Mouse (Mus musculus): Measurements from ENCODE around the gene Tbc1d17. TPM values are rescaled to one million over a fixed set of nuclear protein-coding genes. Genes with fewer than 3 reads are reported as not detected.

Gene Tbc1d17
- polyA plus RNA-seq, 1 experiment from 2014 or later: 61.2 TPM

GRCm38 (mm10) chr7:44860576-44861428 is 11.9 kb upstream of the Tbc1d17 start:
- ATAC-seq (ENCODE audit: insufficient number of reproducible peaks, low FRiP score): no peak
- Histone ChIP-seq H3K4me3 (no peak overlapping the region), H3K9me3 (replicated peaks) (no peaks in the 10 kb centered on the region), H3K4me2 (no peak overlapping the region), H3K36me3 (peaks cover 52% of the 10 kb centered on the region), H3K9ac (no peak overlapping the region), H3K27ac (ENCODE audit: poor library complexity, severe bottlenecking) (no peak overlapping the region), H3K4me1 (replicated peaks) (peaks cover 53% of the 10 kb centered on the region), H3K27me3 (replicated peaks) (no peaks in the 10 kb centered on the region)
- WGBS: 62% methylated on average over 22 of the region's 22 CpGs

- no peak overlapping the region for H3K4me3 ChIP-seq
- H3K36me3 ChIP-seq: peaks cover 45% of the 10 kb centered on the region
- no peak overlapping the region for H3K9ac ChIP-seq
- no peak overlapping the region for H3K27ac ChIP-seq (ENCODE audit: poor library complexity, severe bottlenecking)
- no peaks in the 10 kb centered on the region for H3K27me3 ChIP-seq (replicated peaks)
- no peak for ATAC-seq (ENCODE audit: insufficient number of reproducible peaks, low FRiP score)
- H3K9me3 ChIP-seq (replicated peaks): no peaks in the 10 kb centered on the region
- no peak overlapping the region for H3K4me2 ChIP-seq
- peaks cover 53% of the 10 kb centered on the region for H3K4me1 ChIP-seq (replicated peaks)
- WGBS: 90% methylated on average over 11 of the region's 11 CpGs
Observed at GRCm38 (mm10) chr7:44859896-44860295, 11.0 kb upstream of the Tbc1d17 start.

DNA sequence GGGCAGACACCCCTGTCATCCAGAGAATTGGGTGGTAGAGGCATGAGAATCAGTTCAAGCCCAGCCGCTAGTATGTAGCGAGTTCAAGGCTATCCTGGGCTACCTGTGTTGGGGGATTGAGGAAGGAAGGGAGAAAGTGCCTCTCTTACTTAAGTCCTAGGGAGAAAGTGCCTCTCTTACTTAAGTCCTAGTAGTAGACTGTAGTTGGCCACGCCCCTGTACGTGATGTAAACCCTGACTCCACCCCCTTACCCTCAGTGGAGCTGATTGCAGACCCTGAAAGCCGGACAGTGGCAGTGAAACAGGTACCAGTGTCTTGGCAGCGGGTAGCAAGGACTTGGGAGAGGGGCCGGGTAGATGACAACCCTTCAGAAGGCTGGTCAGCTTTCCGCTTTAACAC is 9.0 kb upstream of the Tbc1d17 start:
- WGBS: 24% methylated on average over 8 of the region's 8 CpGs
- peaks cover 30% of the 10 kb centered on the region for H3K36me3 ChIP-seq
- peak overlapping the region; percentile 66 for H3K4me3 ChIP-seq
- H3K4me2 ChIP-seq: peak overlapping the region; percentile 95
- H3K4me1 ChIP-seq (replicated peaks): peaks cover 56% of the 10 kb centered on the region
- no peaks in the 10 kb centered on the region for H3K9me3 ChIP-seq (replicated peaks)
- ATAC-seq (ENCODE audit: insufficient number of reproducible peaks, low FRiP score): no peak
- peak overlapping the region; percentile 86; the same call in 1 of the 2 replicates for H3K27ac ChIP-seq (ENCODE audit: poor library complexity, severe bottlenecking)
- H3K9ac ChIP-seq: peak overlapping the region; percentile 82
- no peaks in the 10 kb centered on the region for H3K27me3 ChIP-seq (replicated peaks)

DNA sequence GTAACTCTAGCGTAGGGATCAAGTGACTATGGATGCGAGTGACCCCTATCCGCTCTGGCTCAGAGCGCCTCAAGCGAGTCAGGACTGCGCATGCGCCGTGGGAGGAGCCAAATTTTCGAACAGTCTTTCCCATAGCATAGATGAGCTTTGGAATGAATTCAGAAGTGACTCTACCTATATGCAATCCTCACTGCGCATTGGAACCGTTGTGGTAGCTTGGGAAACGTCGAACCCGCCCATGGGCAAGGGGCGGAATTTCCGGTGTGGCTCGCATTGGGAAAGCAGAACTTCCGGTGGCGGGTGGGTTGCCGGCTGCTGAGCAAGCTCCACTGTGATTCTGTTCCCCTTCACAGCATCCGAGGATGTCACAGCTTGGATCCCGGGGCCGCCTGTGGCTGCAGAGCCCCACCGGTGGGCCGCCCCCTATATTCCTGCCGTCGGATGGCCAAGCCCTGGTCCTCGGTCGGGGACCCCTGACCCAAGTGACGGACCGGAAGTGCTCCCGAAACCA is 8.2 kb upstream of the Tbc1d17 start, which contains the start of gene Pnkp:
Gene Pnkp (plus strand): TSS at position 98 of the 511 bp plus-strand sequence.
- Histone ChIP-seq H3K27me3 (replicated peaks) (no peaks in the 10 kb centered on the region), H3K36me3 (peaks cover 29% of the 10 kb centered on the region), H3K4me2 (peak within 1 kb of the TSS; percentile 95), H3K4me1 (replicated peaks) (peaks cover 63% of the 10 kb centered on the region), H3K9me3 (replicated peaks) (no peaks in the 10 kb centered on the region), H3K9ac (peak within 1 kb of the TSS; percentile 82), H3K27ac (ENCODE audit: poor library complexity, severe bottlenecking) (peak within 1 kb of the TSS; percentile 86), H3K4me3 (peak within 1 kb of the TSS; percentile 66)
- WGBS: under 1% methylated on average over 32 of the region's 32 CpGs
- peak; percentile 31; the same call in 1 of the 2 replicates for ATAC-seq (ENCODE audit: insufficient number of reproducible peaks, low FRiP score)

- no peaks in the 10 kb centered on the region for H3K27me3 ChIP-seq (replicated peaks)
- H3K4me2 ChIP-seq: peak overlapping the region; percentile 95
- peaks cover 29% of the 10 kb centered on the region for H3K36me3 ChIP-seq
- no peak overlapping the region; the same call in 1 of the 2 replicates for H3K9ac ChIP-seq
- peak overlapping the region; percentile 66 for H3K4me3 ChIP-seq
- 57% methylated on average over 9 of the region's 9 CpGs for WGBS
- peaks cover 67% of the 10 kb centered on the region for H3K4me1 ChIP-seq (replicated peaks)
- H3K9me3 ChIP-seq (replicated peaks): no peaks in the 10 kb centered on the region
- peak overlapping the region; percentile 86 for H3K27ac ChIP-seq (ENCODE audit: poor library complexity, severe bottlenecking)
- no peak for ATAC-seq (ENCODE audit: insufficient number of reproducible peaks, low FRiP score)
Observed at GRCm38 (mm10) chr7:44856265-44856916, 7.5 kb upstream of the Tbc1d17 start.

DNA sequence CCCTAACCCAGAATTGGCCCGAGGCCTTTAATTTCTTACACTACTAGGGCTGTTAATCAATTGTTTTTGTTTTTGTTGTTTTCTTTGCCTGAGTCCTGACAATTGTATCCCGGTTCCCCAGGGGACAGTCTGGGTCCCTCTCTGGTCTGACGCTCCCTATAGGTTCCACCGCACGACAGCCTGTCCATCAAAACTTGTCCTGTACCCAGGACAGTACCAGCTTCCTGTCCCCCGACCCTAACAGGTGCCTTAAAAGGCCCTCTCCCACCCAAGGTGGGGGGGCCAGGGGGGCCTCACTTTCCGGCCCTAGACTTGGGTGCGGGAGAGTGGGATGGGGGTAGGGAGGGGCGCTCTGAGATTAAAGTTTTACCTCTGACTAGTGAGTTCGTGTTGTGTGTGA is 6.2 kb upstream of the Tbc1d17 start:
- H3K9ac ChIP-seq: peak overlapping the region; percentile 77
- ATAC-seq (ENCODE audit: insufficient number of reproducible peaks, low FRiP score): no peak
- 46% methylated on average over 10 of the region's 10 CpGs for WGBS
- peak overlapping the region; percentile 52 for H3K4me3 ChIP-seq
- H3K9me3 ChIP-seq (replicated peaks): no peaks in the 10 kb centered on the region
- peak overlapping the region; percentile 82 for H3K4me2 ChIP-seq
- H3K27me3 ChIP-seq (replicated peaks): no peaks in the 10 kb centered on the region
- H3K27ac ChIP-seq (ENCODE audit: poor library complexity, severe bottlenecking): peak overlapping the region; percentile 97
- H3K36me3 ChIP-seq: peaks cover 25% of the 10 kb centered on the region
- peaks cover 70% of the 10 kb centered on the region for H3K4me1 ChIP-seq (replicated peaks)

DNA sequence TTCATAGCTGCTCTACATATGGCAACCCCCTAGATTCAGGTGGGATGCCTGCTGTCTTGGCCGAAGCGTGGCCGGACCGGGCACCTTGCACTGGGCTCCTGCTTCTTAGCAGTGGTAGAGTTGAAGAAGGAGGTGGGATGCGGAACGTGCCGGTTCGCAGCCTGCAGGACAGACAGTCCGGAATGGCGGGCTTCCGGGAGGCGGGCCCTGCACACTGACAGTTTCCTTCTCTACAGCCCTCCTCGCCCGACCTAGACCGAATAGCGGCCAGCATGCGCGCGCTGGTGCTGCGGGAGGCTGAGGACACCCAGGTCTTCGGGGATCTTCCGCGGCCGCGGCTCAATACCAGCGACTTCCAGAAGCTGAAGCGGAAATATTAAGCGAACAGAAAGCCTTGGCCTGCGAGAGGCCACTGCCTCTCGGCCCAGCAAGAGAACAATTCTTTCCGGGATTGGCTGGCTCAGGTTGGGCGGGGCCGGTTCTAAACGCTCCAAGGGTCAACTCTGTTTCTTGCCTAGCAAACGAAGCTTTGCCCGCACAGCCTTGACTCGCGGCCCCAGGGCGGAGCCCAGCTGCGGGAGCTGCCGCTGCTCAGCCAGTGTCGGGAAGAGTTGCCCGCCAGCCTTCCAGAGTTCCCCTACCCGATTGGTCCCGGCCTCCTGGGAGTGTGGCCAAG is 5.6 kb upstream of the Tbc1d17 start:
- H3K9ac ChIP-seq: peak overlapping the region; percentile 77

GRCm38 (mm10) chr7:44853596-44854355 is 4.9 kb upstream of the Tbc1d17 start:
- H3K4me1 ChIP-seq (replicated peaks): peaks cover 70% of the 10 kb centered on the region
- no peaks in the 10 kb centered on the region for H3K9me3 ChIP-seq (replicated peaks)
- peaks cover 21% of the 10 kb centered on the region for H3K36me3 ChIP-seq
- no peaks in the 10 kb centered on the region for H3K27me3 ChIP-seq (replicated peaks)
- ATAC-seq (ENCODE audit: insufficient number of reproducible peaks, low FRiP score): peak; percentile 13
- peak overlapping the region; percentile 97 for H3K27ac ChIP-seq (ENCODE audit: poor library complexity, severe bottlenecking)
- H3K4me2 ChIP-seq: peak overlapping the region; percentile 82
- H3K9ac ChIP-seq: peak overlapping the region; percentile 77
- H3K4me3 ChIP-seq: peak overlapping the region; percentile 52
- WGBS: 33% methylated on average over 26 of the region's 26 CpGs

More for the DNA sequence above, 5.6 kb upstream of the Tbc1d17 start:
- ATAC-seq (ENCODE audit: insufficient number of reproducible peaks, low FRiP score): peak; percentile 64
- H3K4me3 ChIP-seq: peak overlapping the region; percentile 52
- peaks cover 70% of the 10 kb centered on the region for H3K4me1 ChIP-seq (replicated peaks)
- peak overlapping the region; percentile 82 for H3K4me2 ChIP-seq
- no peaks in the 10 kb centered on the region for H3K9me3 ChIP-seq (replicated peaks)
- WGBS: under 1% methylated on average over 45 of the region's 45 CpGs
- H3K36me3 ChIP-seq: peaks cover 21% of the 10 kb centered on the region
- no peaks in the 10 kb centered on the region for H3K27me3 ChIP-seq (replicated peaks)
- peak overlapping the region; percentile 97 for H3K27ac ChIP-seq (ENCODE audit: poor library complexity, severe bottlenecking)

GRCm38 (mm10) chr7:44853065-44853464 is 4.2 kb upstream of the Tbc1d17 start:
- Histone ChIP-seq H3K4me3 (no peak overlapping the region), H3K27me3 (replicated peaks) (no peaks in the 10 kb centered on the region), H3K9me3 (replicated peaks) (no peaks in the 10 kb centered on the region), H3K9ac (no peak overlapping the region), H3K4me2 (no peak overlapping the region; the same call in 1 of the 2 replicates), H3K36me3 (peaks cover 21% of the 10 kb centered on the region), H3K27ac (ENCODE audit: poor library complexity, severe bottlenecking) (no peak overlapping the region), H3K4me1 (replicated peaks) (peaks cover 66% of the 10 kb centered on the region)
- 93% methylated on average over 2 of the region's 2 CpGs for whole genome bisulfite sequencing
- no peak for ATAC-seq (ENCODE audit: insufficient number of reproducible peaks, low FRiP score)

DNA sequence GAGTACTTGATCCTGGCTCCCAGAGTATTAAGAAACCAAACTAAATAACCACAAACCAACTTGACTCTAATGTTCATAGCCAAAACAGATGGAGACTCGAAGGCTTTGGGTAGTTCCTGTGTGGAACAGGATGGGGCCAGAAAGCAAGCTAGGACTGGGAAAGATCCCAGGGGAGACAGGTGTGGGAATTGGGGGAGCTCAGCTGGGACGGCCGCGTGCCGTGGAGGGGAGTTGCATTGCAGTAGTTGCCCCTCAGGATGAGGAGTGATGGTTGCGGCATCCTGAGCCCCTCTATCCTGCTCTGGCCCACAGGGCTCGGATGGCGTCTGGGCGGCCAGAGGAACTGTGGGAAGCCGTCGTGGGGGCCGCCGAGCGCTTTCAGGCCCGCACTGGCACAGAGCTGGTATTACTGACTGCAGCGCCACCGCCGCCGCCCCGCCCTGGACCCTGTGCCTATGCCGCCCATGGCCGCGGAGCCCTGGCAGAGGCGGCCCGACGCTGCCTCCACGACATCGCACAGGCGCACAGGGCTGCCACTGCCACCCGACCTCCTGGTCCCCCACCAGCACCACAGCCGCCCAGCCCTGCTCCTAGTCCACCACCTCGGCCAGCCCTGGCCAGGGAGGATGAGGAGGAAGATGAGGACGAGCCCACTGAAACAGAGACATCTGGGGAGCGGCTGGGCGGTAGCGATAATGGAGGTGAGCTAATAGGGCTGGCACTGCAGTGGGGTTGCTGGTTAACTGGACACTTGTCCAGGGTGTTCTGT is 3.6 kb upstream of the Tbc1d17 start:
- peaks cover 66% of the 10 kb centered on the region for H3K4me1 ChIP-seq (replicated peaks)
- H3K4me2 ChIP-seq: no peak overlapping the region; the same call in 1 of the 2 replicates

More for the DNA sequence above, 3.6 kb upstream of the Tbc1d17 start:
- Histone ChIP-seq H3K4me3 (no peak overlapping the region), H3K9ac (no peak overlapping the region), H3K27me3 (replicated peaks) (no peaks in the 10 kb centered on the region), H3K9me3 (replicated peaks) (no peaks in the 10 kb centered on the region), H3K36me3 (peaks cover 21% of the 10 kb centered on the region), H3K27ac (ENCODE audit: poor library complexity, severe bottlenecking) (no peak overlapping the region)
- no peak for ATAC-seq (ENCODE audit: insufficient number of reproducible peaks, low FRiP score)
- WGBS: 87% methylated on average over 36 of the region's 36 CpGs
